Mouse (Mus musculus): ENCODE results near the gene Zdhhc22. TPM values are rescaled to one million over a fixed set of nuclear protein-coding genes. Genes with fewer than 3 reads are reported as not detected.
A peak's percentile ranks its signal among the peaks of the same experiment; 100 is the strongest.

The Zdhhc22 gene
- polyA plus RNA-seq, 1 experiment from 2014 or later = 6.0 TPM

- 10% methylated on average over 5 of the region's 5 CpGs for WGBS
- ATAC-seq = peak; percentile 79
- peak overlapping the region; percentile 97 for H3K27ac ChIP-seq
- H3K4me3 ChIP-seq (replicated peaks) = no peak overlapping the region
- H3K27me3 ChIP-seq = no peaks in the 10 kb centered on the region
- H3K9me3 ChIP-seq = no peaks in the 10 kb centered on the region
- no peaks in the 10 kb centered on the region for H3K36me3 ChIP-seq
- H3K4me1 ChIP-seq (replicated peaks) = peaks cover 51% of the 10 kb centered on the region
- peak overlapping the region; percentile 39 for H3K4me2 ChIP-seq (replicated peaks)
- H3K9ac ChIP-seq (replicated peaks) = 0 out of 2 replicates have a peak overlapping the region, but pooled peaks have one; percentile 32
Observed at GRCm38 (mm10) chr12:86941734-86942486, 48.3 kb downstream of the Zdhhc22 start.

GRCm38 (mm10) chr12:86941173-86941572, 49.1 kb downstream of the Zdhhc22 start:
- no peaks in the 10 kb centered on the region for H3K9me3 ChIP-seq
- no peak overlapping the region for H3K4me3 ChIP-seq (replicated peaks)
- peaks cover 48% of the 10 kb centered on the region for H3K4me1 ChIP-seq (replicated peaks)
- H3K27me3 ChIP-seq = no peaks in the 10 kb centered on the region
- peak; percentile 56 for ATAC-seq
- peak overlapping the region; percentile 97 for H3K27ac ChIP-seq
- no peaks in the 10 kb centered on the region for H3K36me3 ChIP-seq
- 9% methylated on average over 11 of the region's 11 CpGs for WGBS
- peak overlapping the region; percentile 36 for H3K4me2 ChIP-seq (replicated peaks)
- peak overlapping the region; percentile 52 for H3K9ac ChIP-seq (replicated peaks)

- 73% methylated on average over 9 of the region's 9 CpGs for WGBS
- H3K4me1 ChIP-seq (replicated peaks) = peaks cover 33% of the 10 kb centered on the region
- H3K27ac ChIP-seq = no peak overlapping the region
- H3K4me2 ChIP-seq (replicated peaks) = no peak overlapping the region
- no peak overlapping the region for H3K9ac ChIP-seq (replicated peaks)
- H3K36me3 ChIP-seq = no peaks in the 10 kb centered on the region
- no peaks in the 10 kb centered on the region for H3K9me3 ChIP-seq
- H3K27me3 ChIP-seq = 0 out of 2 replicates have a peak, but pooled peaks cover 3% of the 10 kb centered on the region
- no peak overlapping the region for H3K4me3 ChIP-seq (replicated peaks)
- ATAC-seq = no peak
Observed at GRCm38 (mm10) chr12:86938571-86938970, 51.7 kb downstream of the Zdhhc22 start.

GRCm38 (mm10) chr12:86936587-86937343, 53.5 kb downstream of the Zdhhc22 start:
- Histone ChIP-seq H3K4me3 (replicated peaks) (no peak overlapping the region), H3K27me3 (0 out of 2 replicates have a peak, but pooled peaks cover 7% of the 10 kb centered on the region), H3K4me2 (replicated peaks) (no peak overlapping the region), H3K4me1 (replicated peaks) (peaks cover 29% of the 10 kb centered on the region), H3K9ac (replicated peaks) (no peak overlapping the region), H3K36me3 (no peaks in the 10 kb centered on the region), H3K9me3 (no peaks in the 10 kb centered on the region), H3K27ac (no peak overlapping the region)
- ATAC-seq = no peak
- WGBS = 85% methylated on average over 11 of the region's 11 CpGs

GRCm38 (mm10) chr12:86935692-86936282, 54.4 kb downstream of the Zdhhc22 start:
- Histone ChIP-seq H3K4me3 (replicated peaks) (no peak overlapping the region), H3K9ac (replicated peaks) (no peak overlapping the region), H3K4me2 (replicated peaks) (no peak overlapping the region), H3K36me3 (no peaks in the 10 kb centered on the region), H3K9me3 (no peaks in the 10 kb centered on the region), H3K27ac (no peak overlapping the region), H3K4me1 (replicated peaks) (peaks cover 24% of the 10 kb centered on the region), H3K27me3 (0 out of 2 replicates have a peak, but pooled peaks cover 7% of the 10 kb centered on the region)
- ATAC-seq = no peak
- 87% methylated on average over 8 of the region's 8 CpGs for WGBS

- Histone ChIP-seq H3K36me3 (no peaks in the 10 kb centered on the region), H3K4me1 (replicated peaks) (peaks cover 18% of the 10 kb centered on the region), H3K27me3 (0 out of 2 replicates have a peak, but pooled peaks cover 7% of the 10 kb centered on the region), H3K27ac (no peak overlapping the region), H3K9ac (replicated peaks) (no peak overlapping the region), H3K9me3 (no peaks in the 10 kb centered on the region), H3K4me3 (replicated peaks) (no peak overlapping the region), H3K4me2 (replicated peaks) (no peak overlapping the region)
- WGBS = 94% methylated on average over 1 of the region's 1 CpGs
- ATAC-seq = no peak
Observed at GRCm38 (mm10) chr12:86934748-86935147, 55.5 kb downstream of the Zdhhc22 start.

- no peak overlapping the region for H3K4me3 ChIP-seq (replicated peaks)
- 0 out of 2 replicates have a peak, but pooled peaks have one; percentile 45 for ATAC-seq
- H3K36me3 ChIP-seq = no peaks in the 10 kb centered on the region
- H3K9me3 ChIP-seq = no peaks in the 10 kb centered on the region
- H3K9ac ChIP-seq (replicated peaks) = no peak overlapping the region
- H3K27ac ChIP-seq = no peak overlapping the region
- no peak overlapping the region for H3K4me2 ChIP-seq (replicated peaks)
- 6% methylated on average over 6 of the region's 6 CpGs for WGBS
- peaks cover 18% of the 10 kb centered on the region for H3K4me1 ChIP-seq (replicated peaks)
- 0 out of 2 replicates have a peak, but pooled peaks cover 7% of the 10 kb centered on the region for H3K27me3 ChIP-seq
Observed at GRCm38 (mm10) chr12:86932575-86932952, 57.7 kb downstream of the Zdhhc22 start.

- H3K27ac ChIP-seq = no peak overlapping the region
- 0 out of 2 replicates have a peak, but pooled peaks cover 7% of the 10 kb centered on the region for H3K27me3 ChIP-seq
- H3K9me3 ChIP-seq = no peaks in the 10 kb centered on the region
- no peaks in the 10 kb centered on the region for H3K36me3 ChIP-seq
- ATAC-seq = no peak
- 9% methylated on average over 7 of the region's 7 CpGs for WGBS
- H3K4me3 ChIP-seq (replicated peaks) = no peak overlapping the region
- peaks cover 18% of the 10 kb centered on the region for H3K4me1 ChIP-seq (replicated peaks)
- H3K9ac ChIP-seq (replicated peaks) = no peak overlapping the region
- H3K4me2 ChIP-seq (replicated peaks) = no peak overlapping the region
Observed at GRCm38 (mm10) chr12:86931919-86932574, 58.2 kb downstream of the Zdhhc22 start.

GRCm38 (mm10) chr12:86930934-86931729, 59.1 kb downstream of the Zdhhc22 start:
- Histone ChIP-seq H3K36me3 (no peaks in the 10 kb centered on the region), H3K4me2 (replicated peaks) (no peak overlapping the region), H3K9me3 (no peaks in the 10 kb centered on the region), H3K27ac (no peak overlapping the region), H3K4me1 (replicated peaks) (peaks cover 18% of the 10 kb centered on the region), H3K9ac (replicated peaks) (no peak overlapping the region), H3K4me3 (replicated peaks) (no peak overlapping the region), H3K27me3 (0 out of 2 replicates have a peak, but pooled peaks cover 7% of the 10 kb centered on the region)
- ATAC-seq = no peak
- WGBS = 73% methylated on average over 6 of the region's 6 CpGs

All from midbrain, embryonic 13.5 days (tissue).